Mouse (Mus musculus) liver, postnatal 0 days (tissue): Measurements from ENCODE around the gene Stk32c. TPM values are rescaled to one million over a fixed set of nuclear protein-coding genes. Genes with fewer than 3 reads are reported as not detected.

Source experiments
- ATAC-seq: fragments of 200-750 bp; cut with Nextera tagmentation; 2 replicates; pipeline ENCODE4 v1.8.0; 2017; ENCODE audit warnings: mild to moderate bottlenecking, moderate library complexity
- DNase-seq: peaks from one replicate; pipeline ENCODE4 v3.0.0-alpha.2; 2016
- H3K27ac ChIP-seq: fragments of 300-500 bp; sonication (generic); 2 replicates; pipeline ENCODE4 v1.5.1; 2014; ENCODE audit warnings: antibody characterized with exemption, moderate library complexity, mild to moderate bottlenecking, low read depth
- H3K27me3 ChIP-seq: fragments of 300-500 bp; sonication (generic); 2 replicates; pipeline ENCODE4 v1.6.1; 2014; ENCODE audit warnings: low read length, control low read depth, mixed read lengths; ENCODE audit not compliant: insufficient read depth
- H3K36me3 ChIP-seq: fragments of 300-500 bp; sonication (generic); replicated peaks from 2 replicates; pipeline ENCODE4 v1.6.1; 2014; ENCODE audit warnings: mild to moderate bottlenecking, control low read depth, low read length, moderate library complexity, mixed read lengths; ENCODE audit not compliant: insufficient read depth
- H3K4me1 ChIP-seq: fragments of 300-500 bp; sonication (generic); 2 replicates; pipeline ENCODE4 v1.6.1; 2014; ENCODE audit warnings: antibody characterized with exemption, mild to moderate bottlenecking, control low read depth; ENCODE audit not compliant: insufficient read depth
- H3K4me2 ChIP-seq: fragments of 300-500 bp; sonication (generic); 2 replicates; pipeline ENCODE4 v1.6.1; 2014; ENCODE audit warnings: low read depth, mild to moderate bottlenecking, low read length, moderate library complexity, mixed read lengths
- H3K4me3 ChIP-seq: fragments of 300-500 bp; sonication (generic); 2 replicates; pipeline ENCODE4 v1.5.1; 2014; ENCODE audit warnings: low read depth, low read length
- H3K9ac ChIP-seq: fragments of 300-500 bp; sonication (generic); replicated peaks from 2 replicates; pipeline ENCODE4 v1.6.1; 2014; ENCODE audit warnings: mild to moderate bottlenecking, moderate library complexity
- H3K9me3 ChIP-seq: fragments of 300-500 bp; sonication (generic); 2 replicates; pipeline ENCODE4 v1.6.1; 2016; ENCODE audit warnings: mild to moderate bottlenecking, control low read depth, low read length, mixed read lengths
- CTCF ChIP-seq: sonication (generic); IDR thresholded peaks from 2 replicates; pipeline ENCODE4 v1.5.1; 2016; ENCODE audit warnings: antibody characterized with exemption, low read depth
- EP300 ChIP-seq: IDR thresholded peaks from 2 replicates; pipeline ENCODE4 v1.6.1; 2016; ENCODE audit warnings: antibody characterized with exemption, low read depth, mild to moderate bottlenecking
- WGBS: fragments of 180-500 bp; shearing (Covaris S2); extraction: QIAGEN DNeasy Blood & Tissue Kit; methylation state at CpG from one replicate; pipeline ENCODE4 v1.1.7; 2014; ENCODE audit not compliant: insufficient replicate concordance; 5-methylcytosine and 5-hydroxymethylcytosine counted together
- polyA plus RNA-seq: library from polyadenylated mRNA; unstranded; fragments of >200 nt; fragmentation: Nextera tagmentation; extraction: Ambion mirVana; gene quantifications from 2 replicates; pipeline ENCODE4 v1.2.1, GENCODE M21; 2015

Stk32c gene
- not detected in 2 replicates for polyA plus RNA-seq

- H3K36me3 ChIP-seq = no peaks in the 10 kb centered on the region
- 0 out of 2 replicates have a peak, but pooled peaks have one; percentile 10 for TF ChIP-seq CTCF
- TF ChIP-seq EP300 = no peak
- peak; percentile 99 for ATAC-seq
- DNase-seq = peak; percentile 96
- peak within 1 kb of the TSS; percentile 68 for H3K27ac ChIP-seq
- peak within 1 kb of the TSS; percentile 60 for H3K9ac ChIP-seq
- H3K4me3 ChIP-seq = peak within 1 kb of the TSS; percentile 52
- no peaks in the 10 kb centered on the region for H3K9me3 ChIP-seq
- WGBS = 1% methylated on average over 53 of the region's 53 CpGs
- peaks cover 10% of the 10 kb centered on the region for H3K4me1 ChIP-seq
- H3K4me2 ChIP-seq = peak within 1 kb of the TSS; percentile 77
- no peaks in the 10 kb centered on the region for H3K27me3 ChIP-seq
These were observed at the start of gene Stk32c, which contains the start of gene Lrrc27 for GRCm38 (mm10) chr7:139212754-139213745. Gene Stk32c (minus strand): TSS chr7:139213307. Gene Lrrc27 (plus strand): TSS chr7:139212988.

GRCm38 (mm10) chr7:139257752-139258542, 44.8 kb upstream of the Stk32c start:
- TF ChIP-seq EP300 (no peak), CTCF (no peak)
- Histone ChIP-seq H3K27ac (no peak overlapping the region), H3K9ac (no peak overlapping the region), H3K4me2 (no peak overlapping the region), H3K27me3 (no peaks in the 10 kb centered on the region), H3K4me1 (peaks cover 6% of the 10 kb centered on the region), H3K36me3 (peaks cover 6% of the 10 kb centered on the region; the same call in 1 of the 2 replicates), H3K9me3 (no peaks in the 10 kb centered on the region), H3K4me3 (no peak overlapping the region)
- ATAC-seq (no peak), DNase-seq (no peak)
- 67% methylated on average over 10 of the region's 10 CpGs for WGBS

GRCm38 (mm10) chr7:139254626-139255025, 41.5 kb upstream of the Stk32c start:
- no peaks in the 10 kb centered on the region for H3K9me3 ChIP-seq
- no peak overlapping the region for H3K4me2 ChIP-seq
- 78% methylated on average over 5 of the region's 5 CpGs for WGBS
- peaks cover 21% of the 10 kb centered on the region for H3K4me1 ChIP-seq
- DNase-seq (no peak), ATAC-seq (no peak)
- TF ChIP-seq EP300 (no peak), CTCF (no peak)
- peaks cover 6% of the 10 kb centered on the region; the same call in 1 of the 2 replicates for H3K36me3 ChIP-seq
- no peaks in the 10 kb centered on the region for H3K27me3 ChIP-seq
- H3K4me3 ChIP-seq = no peak overlapping the region
- no peak overlapping the region for H3K27ac ChIP-seq
- no peak overlapping the region for H3K9ac ChIP-seq

- Histone ChIP-seq H3K4me3 (no peak overlapping the region), H3K27me3 (no peaks in the 10 kb centered on the region), H3K36me3 (peaks cover 6% of the 10 kb centered on the region; the same call in 1 of the 2 replicates), H3K9ac (no peak overlapping the region), H3K4me1 (peaks cover 23% of the 10 kb centered on the region), H3K27ac (no peak overlapping the region), H3K4me2 (no peak overlapping the region), H3K9me3 (no peaks in the 10 kb centered on the region)
- DNase-seq = no peak
- ATAC-seq = no peak
- TF ChIP-seq CTCF = no peak
- TF ChIP-seq EP300 = no peak
- WGBS = 42% methylated on average over 3 of the region's 3 CpGs
These were observed 40.4 kb upstream of the Stk32c start for GRCm38 (mm10) chr7:139253462-139253861.

GRCm38 (mm10) chr7:139252986-139253385, 39.9 kb upstream of the Stk32c start:
- no peak overlapping the region for H3K4me3 ChIP-seq
- TF ChIP-seq CTCF = no peak
- no peak for TF ChIP-seq EP300
- H3K27me3 ChIP-seq = no peaks in the 10 kb centered on the region
- peaks cover 6% of the 10 kb centered on the region; the same call in 1 of the 2 replicates for H3K36me3 ChIP-seq
- H3K9ac ChIP-seq = no peak overlapping the region
- H3K4me1 ChIP-seq = peaks cover 24% of the 10 kb centered on the region
- no peak overlapping the region for H3K27ac ChIP-seq
- ATAC-seq (no peak), DNase-seq (no peak)
- no peaks in the 10 kb centered on the region for H3K9me3 ChIP-seq
- 46% methylated on average over 9 of the region's 9 CpGs for WGBS
- no peak overlapping the region for H3K4me2 ChIP-seq

- DNase-seq (no peak), ATAC-seq (no peak)
- Histone ChIP-seq H3K27me3 (no peaks in the 10 kb centered on the region), H3K36me3 (peaks cover 6% of the 10 kb centered on the region; the same call in 1 of the 2 replicates), H3K9ac (no peak overlapping the region), H3K4me1 (peaks cover 28% of the 10 kb centered on the region), H3K4me2 (no peak overlapping the region), H3K4me3 (no peak overlapping the region), H3K9me3 (no peaks in the 10 kb centered on the region), H3K27ac (no peak overlapping the region)
- no peak for TF ChIP-seq CTCF
- TF ChIP-seq EP300 = no peak
- 63% methylated on average over 7 of the region's 7 CpGs for WGBS
These were observed 39.5 kb upstream of the Stk32c start for GRCm38 (mm10) chr7:139252566-139252965.
